Mouse (Mus musculus) monocyte, adult 5-6 weeks (primary cell): ENCODE results near the gene Dst. TPM values are rescaled to one million over a fixed set of nuclear protein-coding genes. Genes with fewer than 3 reads are reported as not detected.

ENCODE experiments used
- ATAC-seq: fragments of 153-309, 156-312 bp; replicated peaks from 2 replicates; pipeline ENCODE4 v1.8.0; 2017; ENCODE audit warnings: mild to moderate bottlenecking; ENCODE audit not compliant: low TSS enrichment, insufficient number of reproducible peaks, severe bottlenecking, poor library complexity, low FRiP score
- total RNA-seq: library from RNA; stranded (forward); fragments of 200-1000, 200-491, 200-594 nt; gene quantifications from 3 replicates; pipeline ENCODE4 v1.2.3, GENCODE M21; 2017

Dst gene
- total RNA-seq, 1 experiment from 2014 or later = 0.29 TPM

GRCm38 (mm10) chr1:34135535-34135934 lies 227.5 kb downstream of the Dst start:
- ATAC-seq = no peak

DNA sequence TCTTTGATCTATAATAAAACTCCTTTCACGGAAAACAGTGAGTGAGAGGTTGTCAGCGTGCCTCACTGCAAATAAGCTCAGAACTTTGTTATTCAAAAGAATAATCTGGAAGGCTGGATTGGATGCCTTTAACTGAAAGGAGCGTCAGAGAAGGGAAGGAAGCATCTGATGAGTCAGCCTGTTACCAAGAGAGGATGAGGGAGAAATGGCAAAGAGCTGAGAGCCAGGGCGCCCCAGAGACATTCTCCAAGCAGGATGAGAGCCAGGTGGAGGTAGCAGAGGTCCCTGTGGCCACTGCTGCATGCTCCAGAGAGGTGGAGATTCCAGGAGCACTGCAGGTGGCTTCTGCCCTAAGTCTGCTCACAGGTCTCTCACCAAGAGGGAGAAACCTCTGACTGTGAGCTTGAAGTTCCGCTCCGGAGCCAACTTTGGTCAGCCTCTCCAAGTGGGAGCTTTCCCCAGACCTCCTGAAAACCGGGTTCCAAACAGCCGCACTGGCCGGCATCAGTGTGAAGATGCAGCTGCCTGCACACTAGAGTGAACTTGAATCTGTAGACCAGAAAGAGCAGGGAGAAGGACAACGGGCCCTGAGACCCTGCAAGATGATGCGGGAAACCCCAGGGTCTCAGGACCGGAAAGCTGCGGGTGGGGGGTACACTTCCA lies 231.3 kb downstream of the Dst start:
- no peak for ATAC-seq

GRCm38 (mm10) chr1:34139871-34140471 lies 231.9 kb downstream of the Dst start:
- no peak for ATAC-seq

DNA sequence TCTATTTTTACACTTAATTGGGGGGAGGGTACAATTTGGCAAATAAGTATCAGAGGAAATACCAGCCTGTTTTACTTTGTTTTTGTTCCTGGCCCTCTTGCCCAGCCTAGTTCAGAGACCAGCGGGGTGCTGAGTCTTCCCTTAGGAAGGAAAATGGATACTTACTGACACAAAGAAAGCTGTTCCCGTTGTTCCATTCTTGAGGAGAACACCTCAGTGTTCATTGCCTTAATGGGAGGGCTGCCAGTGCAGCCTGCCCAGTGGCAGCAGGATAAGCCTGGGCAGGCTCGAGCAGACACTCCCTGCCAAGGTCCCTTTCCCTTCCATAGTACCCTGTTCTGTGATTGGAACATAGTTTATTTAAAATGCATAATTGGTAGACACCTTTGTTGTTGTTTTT lies 232.7 kb downstream of the Dst start:
- ATAC-seq = no peak

DNA sequence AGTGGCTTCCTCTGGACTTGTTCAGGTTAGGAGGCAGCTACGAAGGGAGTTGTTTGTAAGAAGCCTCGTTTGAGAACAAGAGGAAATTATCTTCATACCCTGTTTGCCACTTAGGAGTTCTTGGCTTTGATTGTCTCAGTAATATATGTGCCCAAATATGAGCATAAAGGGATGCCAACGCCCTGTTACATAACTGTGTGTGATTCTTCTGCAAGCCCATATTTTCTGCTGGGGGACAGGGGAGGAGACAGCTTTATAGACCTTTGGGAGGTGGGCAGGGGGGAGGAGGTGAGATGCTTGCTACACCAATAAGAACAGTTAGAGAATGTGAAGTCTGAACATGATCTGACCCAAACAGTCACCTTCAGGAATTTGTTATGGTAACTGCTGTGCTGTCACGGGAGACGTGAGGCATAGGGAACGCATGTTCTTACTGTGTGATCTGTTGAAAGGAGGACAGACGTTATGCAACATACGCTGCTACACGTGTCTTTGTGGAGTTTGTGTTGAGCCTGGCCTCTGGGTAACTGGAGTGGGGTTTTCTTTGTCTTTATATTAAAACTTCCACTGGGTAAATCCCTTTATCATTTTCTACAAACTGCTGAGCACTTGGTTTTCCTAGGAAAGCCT lies 235.0 kb downstream of the Dst start:
- no peak for ATAC-seq

DNA sequence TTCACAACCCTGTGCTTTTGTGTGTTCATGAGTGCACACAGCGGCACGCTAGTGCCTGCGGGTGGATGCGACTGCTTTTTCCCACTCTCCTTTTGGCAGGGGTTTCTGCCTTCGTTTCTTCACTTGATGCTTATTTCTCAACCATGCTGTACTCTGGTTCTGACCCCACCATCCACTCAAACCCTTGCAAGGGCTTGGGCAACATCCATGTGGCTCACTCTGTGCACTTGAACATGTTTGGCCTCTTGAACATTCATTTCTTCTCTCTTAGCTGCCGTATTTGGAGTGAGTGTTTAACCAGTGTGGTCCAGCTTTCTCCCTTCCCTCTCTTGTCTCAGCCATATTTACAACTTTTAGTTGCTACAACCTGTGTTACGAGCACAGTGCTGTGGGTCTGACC lies 236.8 kb downstream of the Dst start:
- no peak for ATAC-seq

DNA sequence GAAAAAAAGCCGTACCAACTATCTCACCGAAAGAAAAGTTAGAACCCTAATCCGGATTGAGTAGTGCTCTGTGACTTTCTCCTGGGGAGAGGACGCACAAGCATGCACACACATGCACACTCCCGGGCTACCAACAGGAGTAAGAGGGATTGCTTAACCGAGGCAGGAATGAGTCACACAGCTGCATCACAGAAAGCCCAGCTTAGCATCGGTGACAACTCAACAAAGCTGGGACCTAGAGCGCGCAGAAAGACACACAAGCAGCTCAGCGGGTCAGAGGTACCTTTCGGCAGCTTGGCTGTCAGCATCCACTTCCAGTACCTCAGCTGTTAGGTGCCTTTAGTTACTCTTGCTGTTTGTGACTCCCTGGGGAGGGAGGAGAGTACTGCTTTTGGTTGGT lies 240.0 kb downstream of the Dst start:
- ATAC-seq = no peak

- no peak for ATAC-seq
Measured at GRCm38 (mm10) chr1:34150416-34151093, 242.5 kb downstream of the Dst start.

GRCm38 (mm10) chr1:34152683-34153082 lies 244.7 kb downstream of the Dst start:
- no peak for ATAC-seq

DNA sequence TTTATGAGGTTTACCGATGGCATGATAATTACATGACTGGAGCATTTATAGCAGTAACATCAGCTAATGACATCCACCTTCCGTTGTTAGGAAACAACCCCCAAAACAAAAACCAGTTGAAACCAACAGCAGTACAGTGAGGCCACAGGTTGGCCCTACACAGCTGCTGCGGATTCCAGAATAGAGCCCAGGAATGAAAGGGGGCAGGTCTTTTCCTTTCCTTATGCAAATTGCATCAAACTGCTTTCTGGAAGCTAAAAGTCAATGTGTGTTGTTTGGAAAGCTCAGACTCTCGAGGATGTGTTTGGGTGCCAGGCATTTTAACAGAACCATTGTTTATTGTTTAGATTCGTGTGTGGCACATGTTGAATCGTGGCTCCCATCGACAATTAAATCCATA lies 248.0 kb downstream of the Dst start:
- no peak for ATAC-seq

GRCm38 (mm10) chr1:34157702-34158101 lies 249.7 kb downstream of the Dst start:
- no peak for ATAC-seq

DNA sequence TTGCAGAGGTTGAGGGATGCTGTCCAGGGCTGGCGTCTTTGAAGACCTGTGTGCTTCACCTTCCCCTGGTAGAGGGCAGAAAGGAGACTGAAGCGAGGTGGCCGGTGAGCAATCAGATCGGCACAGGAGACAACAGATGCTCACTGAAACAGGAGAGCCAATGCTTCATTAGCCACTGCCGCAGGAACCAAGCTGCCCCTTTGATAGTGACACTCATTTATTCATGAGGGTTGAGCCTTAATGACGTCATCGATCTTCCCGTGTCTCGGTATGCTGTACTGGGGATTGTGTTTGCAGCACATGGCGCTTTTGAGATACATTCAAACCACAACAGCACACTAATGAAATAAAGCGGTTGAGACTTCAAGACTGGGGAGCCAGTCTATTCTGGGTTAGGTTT lies 250.8 kb downstream of the Dst start:
- no peak for ATAC-seq

- no peak for ATAC-seq
Measured at GRCm38 (mm10) chr1:34159898-34160297, 251.9 kb downstream of the Dst start.

GRCm38 (mm10) chr1:34164616-34165295 lies 256.7 kb downstream of the Dst start:
- no peak for ATAC-seq

DNA sequence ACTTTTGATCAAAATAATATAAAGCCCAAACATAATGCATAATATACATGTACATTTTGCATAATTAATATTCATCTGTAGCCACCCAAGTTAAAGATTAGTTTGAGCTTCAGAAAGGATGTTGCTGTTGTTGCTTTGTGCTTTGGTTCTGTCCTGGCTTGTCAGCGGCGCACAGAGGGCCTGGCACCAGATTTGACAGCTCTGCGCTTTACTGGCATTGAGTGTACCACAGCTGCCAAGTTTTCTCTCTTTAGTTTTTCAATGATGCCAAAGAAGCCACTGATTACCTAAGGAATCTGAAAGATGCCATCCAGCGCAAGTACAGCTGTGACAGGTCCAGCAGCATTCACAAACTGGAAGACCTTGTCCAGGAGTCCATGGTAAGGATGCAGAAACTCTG lies 257.9 kb downstream of the Dst start:
- ATAC-seq = no peak

GRCm38 (mm10) chr1:34167151-34168057 lies 259.4 kb downstream of the Dst start:
- no peak for ATAC-seq

GRCm38 (mm10) chr1:34169086-34169485 lies 261.1 kb downstream of the Dst start:
- no peak for ATAC-seq

- no peak for ATAC-seq
Measured at GRCm38 (mm10) chr1:34174517-34174916, 266.5 kb downstream of the Dst start.
